In genomic region chr10:28485574-28485973, GRCm38 (mm10) we compare ENCODE assay signal across 9 mouse cellular contexts.
DNase-seq lines count a peak whose midpoint lies in the region; ATAC-seq and TF ChIP-seq lines count a peak whose summit lies in the region.
"Had no signal": no experiment of that assay in that cellular context is flagged by ENCODE, and none has a peak within 500 bp of the region (broad histone marks: within the 10 kb centered on the region; RNA-seq: fewer than 3 reads in every experiment).

No protein-coding gene starts in this region.

- H3K27ac ChIP-seq in heart, embryonic 10.5 days: no peak overlapping the region
- H3K27ac ChIP-seq in cortical plate, adult 2 months (ENCODE audit: insufficient read depth, low read length): no peak overlapping the region
- no peak overlapping the region for H3K27ac ChIP-seq in hindbrain, embryonic 14.5 days
- no peak overlapping the region for H3K27ac ChIP-seq in left cerebral cortex, adult 2 months
- H3K27ac ChIP-seq in midbrain, embryonic 14.5 days (replicated peaks; ENCODE audit: low read depth, low read length): no peak overlapping the region
- no peak overlapping the region for H3K27ac ChIP-seq in thymus, adult 2 months (ENCODE audit: control insufficient read depth, insufficient read depth, low read length)
- H3K27ac ChIP-seq: lung, embryonic 15.5 days had no signal

- no peaks in the 10 kb centered on the region for H3K36me3 ChIP-seq in heart, embryonic 10.5 days
- no peaks in the 10 kb centered on the region for H3K36me3 ChIP-seq in hindbrain, embryonic 14.5 days (replicated peaks; ENCODE audit: control insufficient read depth, insufficient read depth)
- H3K36me3 ChIP-seq in midbrain, embryonic 14.5 days (ENCODE audit: control insufficient read depth, insufficient read depth, low read length): no peaks in the 10 kb centered on the region
- no peaks in the 10 kb centered on the region for H3K36me3 ChIP-seq in thymus, adult 2 months (ENCODE audit: control insufficient read depth, insufficient read depth, low read length)
- H3K36me3 ChIP-seq: lung, embryonic 15.5 days had no signal

- H3K4me1 ChIP-seq in heart, embryonic 10.5 days: no peaks in the 10 kb centered on the region
- H3K4me1 ChIP-seq in cortical plate, adult 2 months (ENCODE audit: control insufficient read depth, insufficient read depth, low read length): peaks cover 1% of the 10 kb centered on the region; the same call in 1 of the 2 replicates
- no peaks in the 10 kb centered on the region for H3K4me1 ChIP-seq in hindbrain, embryonic 14.5 days (replicated peaks; ENCODE audit: control insufficient read depth, insufficient read depth, low read length)
- H3K4me1 ChIP-seq in midbrain, embryonic 14.5 days (ENCODE audit: control insufficient read depth, insufficient read depth, low read length): no peaks in the 10 kb centered on the region
- H3K4me1 ChIP-seq in thymus, adult 2 months (replicated peaks; ENCODE audit: control insufficient read depth, insufficient read depth, low read length): no peaks in the 10 kb centered on the region
- H3K4me1 ChIP-seq: lung, embryonic 15.5 days had no signal

- no peak for TF ChIP-seq POLR2A in cortical plate, adult 2 months (IDR thresholded peaks at IDR 0.05; ENCODE audit: extremely low read depth, insufficient read depth, low read length)
- no peak for TF ChIP-seq POLR2A in thymus, adult 2 months (IDR thresholded peaks at IDR 0.05; ENCODE audit: control insufficient read depth, extremely low read depth, insufficient read depth, low read length, poor library complexity)

- intact Hi-C loops in heart, postnatal 10 days (cut with DNase I): loop anchor here (1.0 to 10.0 kb wide), 3 partner anchors 245 to 469 kb away; no protein-coding TSS in a partner anchor
- intact Hi-C loops in left cerebral cortex, adult 2 months (cut with DNase I): loop anchor here (2.0 to 10.0 kb wide), 2 partner anchors 359 to 469 kb away; no protein-coding TSS in a partner anchor

- TF ChIP-seq CTCF in cortical plate, adult 2 months (IDR thresholded peaks at IDR 0.05; ENCODE audit: extremely low read depth, insufficient read depth, low read length): peak; percentile 73
- peak; percentile 78 for TF ChIP-seq CTCF in left cerebral cortex, adult 2 months (IDR thresholded peaks at IDR 0.05)
- peak; percentile 85; the same call in 1 of the 2 replicates for TF ChIP-seq CTCF in thymus, adult 2 months (IDR thresholded peaks at IDR 0.05; ENCODE audit: borderline replicate concordance, control insufficient read depth, extremely low read depth, insufficient read depth, low read length, poor library complexity)

- WGBS in heart, embryonic 10.5 days: 14% methylated on average over 3 of the region's 3 CpGs
- whole genome bisulfite sequencing in hindbrain, embryonic 14.5 days: 32% methylated on average over 3 of the region's 3 CpGs
- WGBS in midbrain, embryonic 14.5 days: 30% methylated on average over 3 of the region's 3 CpGs
- WGBS in thymus, adult 2 months: 21% methylated on average over 3 of the region's 3 CpGs

- H3K4me3 ChIP-seq in heart, embryonic 10.5 days: no peak overlapping the region
- H3K4me3 ChIP-seq in cortical plate, adult 2 months (ENCODE audit: insufficient read depth, low read length): no peak overlapping the region
- H3K4me3 ChIP-seq in hindbrain, embryonic 14.5 days (replicated peaks; ENCODE audit: low read length): no peak overlapping the region
- no peak overlapping the region for H3K4me3 ChIP-seq in left cerebral cortex, adult 2 months
- no peak overlapping the region for H3K4me3 ChIP-seq in midbrain, embryonic 14.5 days (replicated peaks; ENCODE audit: low read depth, low read length)
- H3K4me3 ChIP-seq in thymus, adult 2 months (ENCODE audit: control insufficient read depth, insufficient read depth, low read length): no peak overlapping the region
- H3K4me3 ChIP-seq: lung, embryonic 15.5 days had no signal

- no peaks in the 10 kb centered on the region for H3K9me3 ChIP-seq in heart, embryonic 10.5 days
- no peaks in the 10 kb centered on the region for H3K9me3 ChIP-seq in hindbrain, embryonic 14.5 days (ENCODE audit: control insufficient read depth, low read length)
- H3K9me3 ChIP-seq in midbrain, embryonic 14.5 days (ENCODE audit: control insufficient read depth, low read length): no peaks in the 10 kb centered on the region
- H3K9me3 ChIP-seq: lung, embryonic 15.5 days had no signal

- H3K27me3 ChIP-seq in heart, embryonic 10.5 days (ENCODE audit: insufficient read depth, poor library complexity, severe bottlenecking): no peaks in the 10 kb centered on the region
- H3K27me3 ChIP-seq in hindbrain, embryonic 14.5 days (ENCODE audit: control insufficient read depth, insufficient read depth, low read length): no peaks in the 10 kb centered on the region
- H3K27me3 ChIP-seq in midbrain, embryonic 14.5 days (ENCODE audit: control insufficient read depth, insufficient read depth, low read length): no peaks in the 10 kb centered on the region
- H3K27me3 ChIP-seq in thymus, adult 2 months (ENCODE audit: control insufficient read depth, insufficient read depth, low read length): no peaks in the 10 kb centered on the region
- H3K27me3 ChIP-seq: lung, embryonic 15.5 days had no signal

- peak; percentile 77 for ATAC-seq in hindbrain, embryonic 14.5 days (ENCODE audit: low FRiP score)
- ATAC-seq in midbrain, embryonic 14.5 days (ENCODE audit: low FRiP score, low TSS enrichment): peak; percentile 64; the same call in 1 of the 2 replicates

- H3K9ac ChIP-seq in hindbrain, embryonic 14.5 days: no peak overlapping the region
- H3K9ac ChIP-seq in midbrain, embryonic 14.5 days (replicated peaks; ENCODE audit: low read length): no peak overlapping the region
- H3K9ac ChIP-seq: lung, embryonic 15.5 days had no signal

- peak; percentile 60 to 65 for DNase-seq in heart, postnatal 10 days
- DNase-seq in heart, embryonic 10.5 days (ENCODE audit: low spot score): no peak
- peak; percentile 63 for DNase-seq in ZHBTc4 (ENCODE audit: low read depth, low spot score)
- DNase-seq in hindbrain, embryonic 14.5 days (ENCODE audit: low spot score): peak; percentile 50
- DNase-seq in left cerebral cortex, adult 2 months (ENCODE audit: extremely low spot score in 1 of 2, low spot score in 2 of 2): peak; percentile 36 to 52
- peak; percentile 64 for DNase-seq in midbrain, embryonic 14.5 days
- DNase-seq in thymus, adult 2 months: peak; percentile 82

- H3K4me2 ChIP-seq in hindbrain, embryonic 14.5 days (replicated peaks): no peak overlapping the region
- no peak overlapping the region for H3K4me2 ChIP-seq in midbrain, embryonic 14.5 days (ENCODE audit: low read length)
- H3K4me2 ChIP-seq: lung, embryonic 15.5 days had no signal
